Mouse (Mus musculus): ENCODE results near the gene Apobec2. TPM values are rescaled to one million over a fixed set of nuclear protein-coding genes. Genes with fewer than 3 reads are reported as not detected.
"Not testable (repeated sequence)": the region's sequence is repeated elsewhere in the genome, so short reads cannot be mapped to it uniquely, and the experiment has no call there.

Apobec2 gene
- polyA plus RNA-seq (2012; rRNA removed) = 0.25 and 1.2 TPM in 2 replicates

DNA sequence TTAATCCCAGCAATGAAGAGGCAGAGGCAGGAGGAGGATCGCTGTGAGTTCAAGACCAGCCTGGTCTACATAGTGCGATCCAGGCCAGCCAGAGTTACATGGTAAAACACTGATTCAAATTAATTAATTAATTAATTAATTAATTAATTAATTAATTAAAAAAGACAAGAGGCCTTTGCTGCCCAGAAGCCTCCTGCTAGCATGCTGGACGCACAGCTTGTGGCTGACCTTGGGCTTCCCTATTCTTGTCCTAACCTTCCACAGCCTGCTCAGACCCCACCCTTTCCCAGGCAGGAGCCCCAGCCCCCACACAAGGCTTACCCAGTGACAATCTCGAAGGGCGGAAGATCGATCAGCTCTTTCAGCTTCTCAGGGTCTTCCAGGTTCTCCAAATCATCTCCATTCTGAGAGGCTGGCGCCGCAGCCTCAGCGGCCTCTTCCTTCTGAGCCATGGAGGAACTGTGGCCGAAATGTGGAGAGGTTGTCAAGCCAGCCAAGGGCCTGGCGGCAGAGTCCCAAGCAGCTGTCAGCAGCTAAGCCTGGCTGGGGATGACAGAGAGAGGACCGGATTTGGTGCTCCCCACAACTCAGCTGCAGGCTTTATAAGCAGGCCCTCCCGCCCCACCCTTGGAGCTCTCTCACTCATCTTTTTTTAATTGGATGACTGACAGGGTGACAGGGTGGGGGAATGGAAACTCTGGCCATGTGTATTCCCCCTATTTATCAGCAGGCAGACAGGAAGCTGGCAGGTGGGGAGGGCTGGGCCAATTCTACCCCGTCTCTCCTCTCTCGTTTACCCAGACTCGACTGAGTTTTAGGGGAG lies at the start of gene Apobec2:
Gene Apobec2 (minus strand): TSS at position 773 of the 823 bp plus-strand sequence.
- TF ChIP-seq POLR2A (IDR thresholded peaks at IDR 0.05; ENCODE audit: low read depth, low read length) = no peak
- TF ChIP-seq CTCF (IDR thresholded peaks at IDR 0.05; ENCODE audit: extremely low read depth, insufficient read length, insufficient replicate concordance, low read depth, low read length) = no peak
- peaks cover 55% of the 10 kb centered on the region for H3K4me1 ChIP-seq (ENCODE audit: control insufficient read depth, insufficient read depth, insufficient read length, low read length)
- 63% methylated on average over 16 of the region's 16 CpGs for WGBS
- no peak within 1 kb of the TSS for H3K4me3 ChIP-seq (ENCODE audit: low read depth, low read length)
- 0 out of 2 replicates have a peak within 1 kb of the TSS, but pooled peaks have one; percentile 19 for H3K27ac ChIP-seq (ENCODE audit: insufficient read depth, low read depth, low read length)
- no peaks in the 10 kb centered on the region for H3K27me3 ChIP-seq (ENCODE audit: control insufficient read depth, insufficient read depth, low read length)
- no peaks in the 10 kb centered on the region for H3K36me3 ChIP-seq (ENCODE audit: control insufficient read depth, insufficient read depth, low read length)

DNA sequence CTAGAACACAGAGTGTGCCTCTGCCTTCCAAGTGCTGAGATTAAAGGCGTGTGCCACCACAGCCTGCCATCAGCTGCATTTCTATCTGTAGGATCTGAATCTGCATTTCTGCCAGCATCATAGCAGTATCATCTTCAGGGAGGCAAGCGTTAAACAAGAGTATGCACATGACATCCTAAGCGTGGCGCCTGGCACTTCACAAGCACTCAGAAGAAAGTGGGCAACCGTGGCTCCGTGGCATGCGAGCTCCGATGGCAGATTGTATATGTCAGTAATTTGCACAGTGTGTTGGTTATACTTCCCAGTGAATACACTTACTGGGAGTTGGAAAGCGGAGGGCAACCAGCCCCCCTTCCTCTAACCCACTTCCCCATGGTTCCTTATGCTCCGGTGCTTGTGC lies 47.2 kb upstream of the Apobec2 start:
- Histone ChIP-seq H3K27me3 (ENCODE audit: control insufficient read depth, insufficient read depth, low read length) (no peaks in the 10 kb centered on the region), H3K27ac (ENCODE audit: insufficient read depth, low read depth, low read length) (no peak overlapping the region), H3K4me3 (ENCODE audit: low read depth, low read length) (no peak overlapping the region), H3K4me1 (ENCODE audit: control insufficient read depth, insufficient read depth, insufficient read length, low read length) (no peaks in the 10 kb centered on the region; the same call in 1 of the 2 replicates), H3K36me3 (ENCODE audit: control insufficient read depth, insufficient read depth, low read length) (no peaks in the 10 kb centered on the region)
- 89% methylated on average over 10 of the region's 10 CpGs for WGBS
- TF ChIP-seq POLR2A (IDR thresholded peaks at IDR 0.05; ENCODE audit: low read depth, low read length) (no peak), CTCF (IDR thresholded peaks at IDR 0.05; ENCODE audit: extremely low read depth, insufficient read length, insufficient replicate concordance, low read depth, low read length) (no peak)

- TF ChIP-seq POLR2A (IDR thresholded peaks at IDR 0.05; ENCODE audit: low read depth, low read length) (no peak), CTCF (IDR thresholded peaks at IDR 0.05; ENCODE audit: extremely low read depth, insufficient read length, insufficient replicate concordance, low read depth, low read length) (no peak)
- no peak overlapping the region for H3K4me3 ChIP-seq (ENCODE audit: low read depth, low read length)
- no peaks in the 10 kb centered on the region for H3K27me3 ChIP-seq (ENCODE audit: control insufficient read depth, insufficient read depth, low read length)
- no peaks in the 10 kb centered on the region for H3K4me1 ChIP-seq (ENCODE audit: control insufficient read depth, insufficient read depth, insufficient read length, low read length)
- H3K27ac ChIP-seq (ENCODE audit: insufficient read depth, low read depth, low read length) = no peak overlapping the region
- 90% methylated on average over 8 of the region's 8 CpGs for WGBS
- H3K36me3 ChIP-seq (ENCODE audit: control insufficient read depth, insufficient read depth, low read length) = no peaks in the 10 kb centered on the region
Observed at GRCm38 (mm10) chr17:48475444-48475843, 42.7 kb upstream of the Apobec2 start.

- not testable (repeated sequence) for H3K27ac ChIP-seq (ENCODE audit: insufficient read depth, low read depth, low read length); H3K4me1 ChIP-seq (ENCODE audit: control insufficient read depth, insufficient read depth, insufficient read length, low read length); H3K36me3 ChIP-seq (ENCODE audit: control insufficient read depth, insufficient read depth, low read length); H3K27me3 ChIP-seq (ENCODE audit: control insufficient read depth, insufficient read depth, low read length); H3K4me3 ChIP-seq (ENCODE audit: low read depth, low read length)
- 84% methylated on average over 6 of the region's 6 CpGs for WGBS
Observed at GRCm38 (mm10) chr17:48474282-48474681, 41.6 kb upstream of the Apobec2 start.

GRCm38 (mm10) chr17:48467395-48468231 lies 34.9 kb upstream of the Apobec2 start:
- peaks cover 42% of the 10 kb centered on the region for H3K36me3 ChIP-seq (ENCODE audit: control insufficient read depth, insufficient read depth, low read length)
- H3K4me1 ChIP-seq (ENCODE audit: control insufficient read depth, insufficient read depth, insufficient read length, low read length) = no peaks in the 10 kb centered on the region
- H3K27me3 ChIP-seq (ENCODE audit: control insufficient read depth, insufficient read depth, low read length) = no peaks in the 10 kb centered on the region
- H3K27ac ChIP-seq (ENCODE audit: insufficient read depth, low read depth, low read length) = no peak overlapping the region
- no peak overlapping the region for H3K4me3 ChIP-seq (ENCODE audit: low read depth, low read length)
- TF ChIP-seq CTCF (IDR thresholded peaks at IDR 0.05; ENCODE audit: extremely low read depth, insufficient read length, insufficient replicate concordance, low read depth, low read length) (peak; percentile 84), POLR2A (IDR thresholded peaks at IDR 0.05; ENCODE audit: low read depth, low read length) (no peak)
- 32% methylated on average over 22 of the region's 22 CpGs for WGBS

- 60% methylated on average over 22 of the region's 22 CpGs for WGBS
- H3K4me3 ChIP-seq (ENCODE audit: low read depth, low read length) = no peak overlapping the region
- no peak for TF ChIP-seq POLR2A (IDR thresholded peaks at IDR 0.05; ENCODE audit: low read depth, low read length)
- TF ChIP-seq CTCF (IDR thresholded peaks at IDR 0.05; ENCODE audit: extremely low read depth, insufficient read length, insufficient replicate concordance, low read depth, low read length) = no peak
- no peaks in the 10 kb centered on the region for H3K27me3 ChIP-seq (ENCODE audit: control insufficient read depth, insufficient read depth, low read length)
- no peaks in the 10 kb centered on the region for H3K4me1 ChIP-seq (ENCODE audit: control insufficient read depth, insufficient read depth, insufficient read length, low read length)
- no peak overlapping the region for H3K27ac ChIP-seq (ENCODE audit: insufficient read depth, low read depth, low read length)
- H3K36me3 ChIP-seq (ENCODE audit: control insufficient read depth, insufficient read depth, low read length) = peaks cover 46% of the 10 kb centered on the region
Observed at GRCm38 (mm10) chr17:48466769-48467394, 34.2 kb upstream of the Apobec2 start.

GRCm38 (mm10) chr17:48463391-48463790 lies 30.7 kb upstream of the Apobec2 start:
- H3K4me1 ChIP-seq (ENCODE audit: control insufficient read depth, insufficient read depth, insufficient read length, low read length) = peaks cover 6% of the 10 kb centered on the region; the same call in 1 of the 2 replicates
- H3K4me3 ChIP-seq (ENCODE audit: low read depth, low read length) = no peak overlapping the region
- TF ChIP-seq CTCF (IDR thresholded peaks at IDR 0.05; ENCODE audit: extremely low read depth, insufficient read length, insufficient replicate concordance, low read depth, low read length) (no peak), POLR2A (IDR thresholded peaks at IDR 0.05; ENCODE audit: low read depth, low read length) (no peak)
- H3K27me3 ChIP-seq (ENCODE audit: control insufficient read depth, insufficient read depth, low read length) = no peaks in the 10 kb centered on the region
- H3K36me3 ChIP-seq (ENCODE audit: control insufficient read depth, insufficient read depth, low read length) = peaks cover 59% of the 10 kb centered on the region
- WGBS = 89% methylated on average over 4 of the region's 4 CpGs
- H3K27ac ChIP-seq (ENCODE audit: insufficient read depth, low read depth, low read length) = no peak overlapping the region
